Mouse (Mus musculus): ENCODE data around the gene Ier5l. TPM values are rescaled to one million over a fixed set of nuclear protein-coding genes. Genes with fewer than 3 reads are reported as not detected.

Ier5l gene
- polyA plus RNA-seq (2014; fragmentation: Illumina TruSeq; extraction: RNeasy Lipid Tissue Mini Kit (QIAGEN cat#74804); ENCODE audit: low read depth, low replicate concordance): not detected

DNA sequence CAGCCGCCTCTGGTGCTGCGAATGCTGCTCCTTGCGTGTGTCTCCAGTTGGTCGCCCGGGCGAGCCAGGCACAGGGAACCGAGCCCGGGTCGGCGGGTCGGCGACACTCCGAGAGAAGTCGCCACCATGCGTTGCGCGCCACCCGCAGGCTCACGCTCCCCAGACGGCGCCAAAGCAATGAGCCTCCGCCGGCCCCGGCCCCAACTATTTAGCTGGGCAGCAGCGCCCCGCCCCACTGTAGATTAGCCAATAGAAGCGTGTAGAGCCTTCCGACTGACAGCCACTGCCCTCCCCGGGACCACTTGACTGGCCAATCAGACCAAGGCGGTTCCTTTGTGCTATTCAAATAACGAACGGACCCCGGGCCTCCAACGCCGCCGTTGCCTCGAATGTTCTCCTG is at the start of gene Ier5l:
TSS of gene Ier5l (minus strand) at position 181 of the 400 bp plus-strand sequence.

Other genes starting within 250 kb of the Ier5l start
- gene Lrrc8a, start 236.5 kb downstream of the Ier5l start, polyA plus RNA-seq (2014; fragmentation: Illumina TruSeq; extraction: RNeasy Lipid Tissue Mini Kit (QIAGEN cat#74804); ENCODE audit: low read depth, low replicate concordance): 2.9 TPM
- gene Gm28035, start 233.7 kb downstream of the Ier5l start, polyA plus RNA-seq (2014; fragmentation: Illumina TruSeq; extraction: RNeasy Lipid Tissue Mini Kit (QIAGEN cat#74804); ENCODE audit: low read depth, low replicate concordance): 0.09 TPM
- gene Phyhd1, start 208.0 kb downstream of the Ier5l start, polyA plus RNA-seq (2014; fragmentation: Illumina TruSeq; extraction: RNeasy Lipid Tissue Mini Kit (QIAGEN cat#74804); ENCODE audit: low read depth, low replicate concordance): 2.7 TPM
- gene Gm28038, start 193.2 kb downstream of the Ier5l start, polyA plus RNA-seq (2014; fragmentation: Illumina TruSeq; extraction: RNeasy Lipid Tissue Mini Kit (QIAGEN cat#74804); ENCODE audit: low read depth, low replicate concordance): 4.4 TPM
- gene Dolk, start 187.9 kb downstream of the Ier5l start, polyA plus RNA-seq (2014; fragmentation: Illumina TruSeq; extraction: RNeasy Lipid Tissue Mini Kit (QIAGEN cat#74804); ENCODE audit: low read depth, low replicate concordance): 6.0 TPM
- gene Nup188, start 187.8 kb downstream of the Ier5l start, polyA plus RNA-seq (2014; fragmentation: Illumina TruSeq; extraction: RNeasy Lipid Tissue Mini Kit (QIAGEN cat#74804); ENCODE audit: low read depth, low replicate concordance): 9.2 TPM
- gene Sh3glb2, start 114.9 kb downstream of the Ier5l start, polyA plus RNA-seq (2014; fragmentation: Illumina TruSeq; extraction: RNeasy Lipid Tissue Mini Kit (QIAGEN cat#74804); ENCODE audit: low read depth, low replicate concordance): 1.7 TPM
- gene Miga2, start 110.0 kb downstream of the Ier5l start, polyA plus RNA-seq (2014; fragmentation: Illumina TruSeq; extraction: RNeasy Lipid Tissue Mini Kit (QIAGEN cat#74804); ENCODE audit: low read depth, low replicate concordance): 1.1 TPM
- 3.6 TPM for gene Dolpp1, start 82.0 kb downstream of the Ier5l start, polyA plus RNA-seq (2014; fragmentation: Illumina TruSeq; extraction: RNeasy Lipid Tissue Mini Kit (QIAGEN cat#74804); ENCODE audit: low read depth, low replicate concordance)
- 4.5 TPM for gene Crat, start 58.4 kb downstream of the Ier5l start, polyA plus RNA-seq (2014; fragmentation: Illumina TruSeq; extraction: RNeasy Lipid Tissue Mini Kit (QIAGEN cat#74804); ENCODE audit: low read depth, low replicate concordance)
- 3.3 TPM for gene Ptpa, start 58.2 kb downstream of the Ier5l start, polyA plus RNA-seq (2014; fragmentation: Illumina TruSeq; extraction: RNeasy Lipid Tissue Mini Kit (QIAGEN cat#74804); ENCODE audit: low read depth, low replicate concordance)
- gene Cstad, start 120.8 kb upstream of the Ier5l start, polyA plus RNA-seq (2014; fragmentation: Illumina TruSeq; extraction: RNeasy Lipid Tissue Mini Kit (QIAGEN cat#74804); ENCODE audit: low read depth, low replicate concordance): not detected

All from sigmoid colon, adult 10 weeks (tissue).